Mouse (Mus musculus) brain, embryonic 14.5 days (tissue): ENCODE results near the gene Ccnd2. TPM values are rescaled to one million over a fixed set of nuclear protein-coding genes. Genes with fewer than 3 reads are reported as not detected.
A peak's percentile ranks its signal among the peaks of the same experiment; 100 is the strongest.

Source experiments
- DNase-seq: peaks from one replicate; pipeline ENCODE4 v3.0.0-alpha.2; 2011; ENCODE audit warnings: low read depth
- CTCF ChIP-seq: fragments of 200-500 bp; IDR thresholded peaks from 2 replicates; pipeline ENCODE4 v1.5.1; 2012; ENCODE audit warnings: inconsistent platforms, mild to moderate bottlenecking, moderate library complexity, borderline replicate concordance; ENCODE audit not compliant: insufficient read depth, insufficient read length; ENCODE audit errors: extremely low read depth
- POLR2A ChIP-seq: fragments of 200-500 bp; IDR thresholded peaks from 2 replicates; pipeline ENCODE4 v1.6.1; 2012; ENCODE audit warnings: mild to moderate bottlenecking, inconsistent platforms, borderline replicate concordance; ENCODE audit not compliant: poor library complexity, insufficient read depth, insufficient read length, severe bottlenecking; ENCODE audit errors: extremely low read depth
- polyA plus RNA-seq: library from polyadenylated mRNA; depleted of rRNA; stranded (reverse); fragments of >200 nt; gene quantifications from 2 replicates; pipeline ENCODE4 v1.2.3, GENCODE M21; 2012

The Ccnd2 gene
- polyA plus RNA-seq, 1 experiment = 125 TPM

DNA sequence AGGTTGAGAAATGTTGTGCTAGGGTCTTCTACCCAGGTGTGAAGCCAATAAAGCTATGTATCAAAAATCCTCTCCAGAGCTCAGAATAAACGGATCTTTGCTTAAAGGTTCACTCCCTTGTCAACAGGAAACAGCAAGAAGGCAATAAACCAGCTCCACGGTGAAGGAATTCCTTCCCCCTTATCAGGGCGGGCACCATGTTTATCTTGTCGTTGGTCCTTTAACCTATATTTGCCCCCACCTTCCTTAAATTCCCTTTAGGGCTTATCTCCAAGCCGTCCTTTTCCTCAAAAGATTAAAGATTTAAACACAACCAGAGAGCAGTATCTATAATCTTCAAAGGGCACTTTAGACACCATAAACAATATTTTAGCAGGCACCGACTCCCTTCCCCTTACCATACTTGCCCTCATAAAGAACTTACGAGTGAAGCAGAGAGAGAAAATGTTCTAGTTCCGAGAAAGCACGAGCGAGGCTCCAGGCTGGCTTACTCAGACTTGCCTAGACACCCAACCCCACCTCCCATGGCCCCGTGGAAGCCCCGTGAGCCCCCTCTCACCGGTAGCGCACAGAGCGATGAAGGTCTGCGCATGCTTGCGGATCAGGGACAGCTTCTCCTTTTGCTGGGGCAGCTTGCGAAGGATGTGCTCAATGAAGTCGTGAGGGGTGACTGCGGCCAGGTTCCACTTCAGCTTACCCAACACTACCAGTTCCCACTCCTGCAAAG is 6.4 kb downstream of the Ccnd2 start:
- TF ChIP-seq POLR2A (no peak), CTCF (no peak)
- no peak for DNase-seq

DNA sequence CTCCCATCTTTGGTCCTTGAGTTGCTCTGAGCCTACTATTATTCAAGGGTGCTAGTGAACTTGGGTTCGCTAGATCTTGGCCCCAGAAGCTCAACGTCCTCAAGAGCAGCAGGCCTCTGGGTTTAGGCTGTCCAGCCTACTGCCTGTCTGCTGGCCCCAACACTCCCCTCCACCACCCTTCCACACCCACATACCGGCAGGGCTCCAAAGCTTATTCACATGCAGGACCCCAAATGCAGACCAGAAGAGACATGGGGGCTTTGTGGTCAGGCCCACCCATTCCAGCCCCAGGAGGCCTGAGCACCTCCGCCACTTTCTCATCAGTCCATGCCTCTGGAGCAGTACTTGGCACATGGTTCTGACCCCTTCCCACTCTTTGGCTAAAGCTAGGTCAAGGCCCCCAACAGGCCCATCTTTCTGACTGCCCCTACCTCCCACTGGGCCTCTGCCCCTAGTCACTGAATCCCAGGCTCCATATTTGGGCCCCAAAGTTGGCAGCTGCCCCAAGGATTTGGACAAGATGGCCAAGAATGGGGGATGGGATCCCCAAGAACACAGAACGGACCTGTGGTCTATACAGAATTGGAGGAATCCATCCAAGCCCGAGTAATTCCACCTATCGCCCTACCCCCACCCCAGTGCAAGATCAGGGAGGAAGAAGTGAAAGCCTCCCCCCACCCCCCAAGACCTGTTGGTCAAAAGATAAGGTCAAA is 8.3 kb downstream of the Ccnd2 start:
- TF ChIP-seq CTCF (no peak), POLR2A (no peak)
- DNase-seq = no peak

DNA sequence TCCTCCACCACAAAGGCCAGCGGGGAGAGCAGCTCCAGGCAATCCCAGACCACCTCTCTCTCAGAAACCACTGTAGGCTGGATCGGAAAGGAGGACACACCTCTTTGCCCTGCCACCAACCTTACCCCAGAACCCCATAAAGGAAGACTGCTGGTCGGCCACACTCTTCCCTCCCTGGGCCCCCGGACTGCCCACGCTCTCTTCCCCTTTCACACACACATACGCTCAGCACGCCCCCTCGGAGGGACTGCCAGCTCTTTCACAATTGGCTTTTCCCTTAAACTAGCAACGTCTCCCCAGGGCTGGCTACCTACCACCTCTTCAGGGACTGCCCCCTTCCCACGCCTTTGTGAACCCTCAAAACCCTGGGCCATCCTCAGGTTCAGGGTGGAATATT is 8.9 kb downstream of the Ccnd2 start:
- TF ChIP-seq CTCF (no peak), POLR2A (no peak)
- DNase-seq = no peak

- TF ChIP-seq CTCF (peak; percentile 82), POLR2A (no peak)
- peak; percentile 88 for DNase-seq
Measured at GRCm38 (mm10) chr6:127142154-127143123, 9.6 kb downstream of the Ccnd2 start.

GRCm38 (mm10) chr6:127138962-127139361 is 13.0 kb downstream of the Ccnd2 start:
- TF ChIP-seq CTCF = no peak
- TF ChIP-seq POLR2A = no peak
- DNase-seq = no peak

DNA sequence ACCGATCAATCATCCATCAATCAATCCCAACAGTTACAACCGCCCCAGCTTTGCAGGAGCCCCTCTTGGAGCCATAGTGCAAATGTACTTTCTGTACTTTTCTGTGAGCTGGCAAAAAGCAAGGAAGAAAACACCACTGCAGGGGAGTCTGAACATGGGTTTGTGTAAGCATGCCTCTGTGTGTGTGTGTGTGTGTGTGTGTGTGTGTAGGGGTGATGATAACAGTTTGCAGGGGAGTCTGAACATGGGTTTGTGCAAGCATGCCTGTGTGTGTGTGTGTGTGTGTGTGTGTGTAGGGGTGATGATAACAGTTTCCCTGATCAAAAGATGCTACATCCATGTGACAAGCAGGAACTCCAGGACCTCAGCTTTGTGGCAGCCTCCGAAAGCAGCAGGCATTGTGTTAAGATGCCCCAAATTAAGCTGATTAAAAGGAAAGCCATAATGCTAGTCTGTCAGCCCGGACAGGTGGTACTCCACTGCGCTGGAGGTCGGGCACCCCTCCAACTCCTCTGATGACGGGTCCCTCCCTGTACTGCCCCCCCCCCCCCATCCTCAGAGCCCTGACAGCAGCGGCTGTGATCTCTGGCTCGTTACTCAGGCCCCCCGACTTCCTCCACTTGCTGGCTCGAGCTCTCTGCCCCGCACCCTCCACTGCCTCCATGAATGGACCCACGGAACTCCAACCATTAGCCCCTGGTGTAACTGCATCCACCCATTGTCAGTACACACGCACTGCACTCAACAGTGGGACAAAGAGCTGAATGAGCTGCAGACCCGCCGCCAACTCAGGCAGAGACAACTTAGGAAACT is 18.4 kb downstream of the Ccnd2 start:
- TF ChIP-seq CTCF (no peak), POLR2A (no peak)
- DNase-seq = peak; percentile 97

- TF ChIP-seq CTCF (no peak), POLR2A (no peak)
- DNase-seq = no peak
Measured at GRCm38 (mm10) chr6:127132719-127133118, 19.3 kb downstream of the Ccnd2 start.

- TF ChIP-seq POLR2A (no peak), CTCF (no peak)
- DNase-seq = peak; percentile 75
Measured at GRCm38 (mm10) chr6:127131946-127132345, 20.0 kb downstream of the Ccnd2 start.

DNA sequence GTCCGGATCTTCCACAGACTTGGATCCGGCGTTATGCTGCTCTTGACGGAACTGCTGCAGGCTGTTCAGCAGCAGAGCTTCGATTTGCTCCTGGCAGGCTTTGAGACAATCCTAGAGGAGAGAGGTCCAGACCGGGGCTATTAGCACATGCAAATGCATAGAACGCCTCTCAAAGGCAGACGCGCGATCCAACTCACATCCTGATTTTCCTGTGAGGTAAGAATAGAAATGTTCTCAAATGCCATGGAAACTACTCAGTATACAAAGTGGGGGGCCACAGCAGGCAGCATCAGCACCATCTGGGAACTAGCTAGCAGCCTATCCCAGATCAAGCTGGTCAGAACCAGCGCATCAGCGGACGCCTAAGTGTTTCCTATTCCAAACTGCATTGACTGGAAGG is 21.6 kb downstream of the Ccnd2 start:
- DNase-seq = peak; percentile 83
- TF ChIP-seq CTCF (no peak), POLR2A (no peak)

DNA sequence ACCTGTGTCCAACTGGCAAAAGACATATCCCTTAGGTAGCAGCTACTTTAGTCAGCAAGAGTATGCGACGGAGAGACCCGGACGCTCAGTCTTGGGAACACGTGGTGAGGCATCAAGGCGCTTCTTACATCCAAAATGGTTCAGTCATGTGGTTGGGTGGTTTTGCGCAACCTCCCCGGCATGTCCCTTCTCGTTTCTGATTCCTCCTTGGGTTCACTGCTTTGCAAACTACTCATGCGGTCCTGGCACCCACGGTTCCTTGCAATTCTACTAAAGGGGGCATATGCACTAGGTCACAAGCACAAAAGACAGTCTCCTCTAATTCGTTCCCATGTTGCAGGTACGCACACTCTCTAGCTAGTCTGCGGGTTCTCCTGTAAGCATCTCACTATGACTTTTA is 22.3 kb downstream of the Ccnd2 start:
- no peak for TF ChIP-seq CTCF
- TF ChIP-seq POLR2A = no peak
- DNase-seq = no peak
